Mouse (Mus musculus) gastrocnemius, postnatal 10 days (tissue): Measurements from ENCODE around the gene N4bp3. TPM values are rescaled to one million over a fixed set of nuclear protein-coding genes. Genes with fewer than 3 reads are reported as not detected.

Experiments used
- DNase-seq: peaks from one replicate; pipeline ENCODE4 v3.0.0; 2021; ENCODE audit warnings: mixed read lengths
- total RNA-seq, 2 experiments: library from RNA; stranded (reverse); gene quantifications; 2 replicates each; pipeline ENCODE4 v1.2.3; 2021

N4bp3 gene
- total RNA-seq, 2 experiments from 2014 or later = 12.2 to 15.7 TPM

DNA sequence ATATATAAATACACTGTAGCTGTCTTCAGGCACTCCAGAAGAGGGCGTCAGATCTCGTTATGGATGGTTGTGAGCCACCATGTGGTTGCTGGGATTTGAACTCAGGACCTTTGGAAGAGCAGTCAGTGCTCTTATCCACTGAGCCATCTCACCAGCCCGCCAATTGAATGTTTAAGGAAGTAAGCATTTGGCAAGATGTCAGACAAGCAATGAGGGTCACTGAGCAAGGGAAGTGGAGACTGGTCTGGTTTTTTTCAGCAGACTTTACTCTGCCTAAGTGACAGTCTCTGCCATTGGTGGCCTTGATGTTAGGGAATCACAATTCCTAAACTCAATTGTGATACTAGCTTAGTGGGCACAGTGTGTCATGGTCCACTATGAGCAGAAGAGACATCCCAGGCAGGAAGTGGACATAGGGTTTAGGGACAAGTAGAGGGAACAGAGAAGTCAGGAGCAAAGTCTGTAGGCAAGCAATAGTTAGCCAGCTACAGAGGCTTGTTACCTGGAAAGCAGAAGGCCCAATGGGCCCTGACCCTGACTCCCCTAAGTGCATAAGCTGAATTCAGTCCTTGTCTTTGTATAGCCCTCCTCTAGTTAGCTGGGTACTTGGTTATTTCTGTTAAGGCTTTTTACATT is 55.8 kb downstream of the N4bp3 start:
- DNase-seq = no peak

GRCm38 (mm10) chr11:51593849-51594248 is 56.8 kb downstream of the N4bp3 start:
- DNase-seq = no peak

DNA sequence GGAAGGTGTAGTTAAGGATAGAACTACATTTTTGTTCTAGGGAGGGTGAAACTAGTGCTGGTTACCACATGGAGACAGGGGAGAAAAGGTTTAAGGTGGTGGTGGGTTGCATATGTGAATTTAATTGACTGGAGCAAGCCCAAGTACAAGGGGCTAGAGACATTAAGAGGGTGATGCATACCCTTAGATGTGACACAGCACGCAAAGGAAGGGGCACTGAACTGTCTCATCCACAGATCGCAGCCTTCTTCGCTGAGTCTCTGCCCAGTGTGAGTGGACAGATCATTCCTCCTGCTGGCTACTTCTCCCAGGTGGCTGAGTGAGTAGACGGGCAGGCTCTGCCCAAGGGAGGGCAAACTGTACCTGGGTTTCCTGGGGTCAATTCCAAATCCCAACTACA is 57.3 kb downstream of the N4bp3 start:
- no peak for DNase-seq

Other genes with a start within 250 kb of the N4bp3 start
- 10 to 100 TPM; 18.9 to 21.7 TPM for gene Phykpl, start 66.1 kb downstream of the N4bp3 start, total RNA-seq
- 100 to 1,000 TPM; 180 to 186 TPM for gene Hnrnpab, start 44.0 kb downstream of the N4bp3 start, total RNA-seq
- gene Nhp2, start 31.1 kb downstream of the N4bp3 start, total RNA-seq = 10 to 100 TPM; 37.4 to 39.1 TPM
- gene Rmnd5b, start 14.9 kb downstream of the N4bp3 start, total RNA-seq = 10 to 100 TPM; 16.2 to 17.9 TPM
- 1 to 10 TPM in 1 of 2 experiments, under 1 TPM in 1; 0.52 to 1.1 TPM for gene D930048N14Rik, start 112 bp upstream of the N4bp3 start, total RNA-seq
- gene 0610009B22Rik, start 38.0 kb upstream of the N4bp3 start, total RNA-seq = 10 to 100 TPM; 29.0 to 30.5 TPM
- 10 to 100 TPM; 21.7 to 24.0 TPM for gene Sec24a, start 112.8 kb upstream of the N4bp3 start, total RNA-seq
- 100 to 1,000 TPM; 119 to 133 TPM for gene Sar1b, start 112.8 kb upstream of the N4bp3 start, total RNA-seq
- 1 to 10 TPM; 2.3 to 2.6 TPM for gene Jade2, start 206.8 kb upstream of the N4bp3 start, total RNA-seq